Mouse (Mus musculus): Measurements from ENCODE around the gene Adpgk. TPM values are rescaled to one million over a fixed set of nuclear protein-coding genes. Genes with fewer than 3 reads are reported as not detected.

Gene Adpgk
- 1 to 10 TPM; 9.5 to 9.8 TPM for total RNA-seq (2021)
- long read RNA-seq, experiment 1, transcript Adpgk-205 (7 exons, 2,484 nt) = major isoform, 5 of 10 reads
- long read RNA-seq, experiment 1, partial matches to known transcripts = 0 of 10 reads
- long read RNA-seq, experiment 1, other reads (novel, unspliced or antisense) = 1 of 10 reads
- long read RNA-seq, experiment 2, transcript Adpgk-201 (7 exons, 2,464 nt) = minor isoform, 7 of 19 reads
- long read RNA-seq, experiment 2, transcript Adpgk-205 (7 exons, 2,484 nt) = major isoform, 9 of 19 reads
- long read RNA-seq, experiment 2, partial matches to known transcripts = 1 of 19 reads
- long read RNA-seq, experiment 2, other reads (novel, unspliced or antisense) = 2 of 19 reads

GRCm38 (mm10) chr9:59290957-59291687, at the start of gene Adpgk:
Adpgk (plus strand) TSS chr9:59291558.
- DNase-seq = peak; percentile 98 to 99
- intact Hi-C loops (cut with DNase I) = loop anchor here (5.0 kb wide), 1 partner anchor 196 kb away; the partner anchor contains the start of gene Arih1

GRCm38 (mm10) chr9:59245181-59245580, 46.2 kb upstream of the Adpgk start:
- DNase-seq = no peak
- intact Hi-C loops (cut with DNase I) = no loop called here

- DNase-seq = no peak
- intact Hi-C loops (cut with DNase I) = no loop called here
Measured at GRCm38 (mm10) chr9:59246456-59247029, 44.8 kb upstream of the Adpgk start.

- intact Hi-C loops (cut with DNase I) = no loop called here
Measured at GRCm38 (mm10) chr9:59249359-59249758, 42.0 kb upstream of the Adpgk start.

GRCm38 (mm10) chr9:59250272-59250671, 41.1 kb upstream of the Adpgk start:
- intact Hi-C loops (cut with DNase I) = no loop called here
- no peak for DNase-seq

More at GRCm38 (mm10) chr9:59249359-59249758, 42.0 kb upstream of the Adpgk start:
- no peak for DNase-seq

- intact Hi-C loops (cut with DNase I) = no loop called here
- peak in 1 of 2 experiments; percentile 17 for DNase-seq
Measured at GRCm38 (mm10) chr9:59254716-59255421, 36.5 kb upstream of the Adpgk start.

GRCm38 (mm10) chr9:59259806-59260454, 31.4 kb upstream of the Adpgk start:
- intact Hi-C loops (cut with DNase I) = no loop called here
- peak in 1 of 2 experiments; percentile 12 for DNase-seq

GRCm38 (mm10) chr9:59266332-59266731, 25.0 kb upstream of the Adpgk start:
- intact Hi-C loops (cut with DNase I) = no loop called here
- DNase-seq = no peak

GRCm38 (mm10) chr9:59269728-59270127, 21.6 kb upstream of the Adpgk start:
- intact Hi-C loops (cut with DNase I) = loop anchor here (2.0 kb wide), 1 partner anchor 253 kb away; no protein-coding TSS in a partner anchor
- DNase-seq = peak; percentile 61 to 77

- intact Hi-C loops (cut with DNase I) = no loop called here
- DNase-seq = no peak
Measured at GRCm38 (mm10) chr9:59271081-59271480, 20.3 kb upstream of the Adpgk start.

GRCm38 (mm10) chr9:59271711-59272110, 19.6 kb upstream of the Adpgk start:
- intact Hi-C loops (cut with DNase I) = no loop called here
- peak in 1 of 2 experiments; percentile 35 for DNase-seq

GRCm38 (mm10) chr9:59273199-59273598, 18.2 kb upstream of the Adpgk start:
- intact Hi-C loops (cut with DNase I) = no loop called here
- DNase-seq = no peak

GRCm38 (mm10) chr9:59274846-59275455, 16.4 kb upstream of the Adpgk start:
- intact Hi-C loops (cut with DNase I) = no loop called here
- DNase-seq = no peak

- intact Hi-C loops (cut with DNase I) = no loop called here
- no peak for DNase-seq
Measured at GRCm38 (mm10) chr9:59278199-59278598, 13.2 kb upstream of the Adpgk start.

GRCm38 (mm10) chr9:59278694-59279093, 12.7 kb upstream of the Adpgk start:
- no peak for DNase-seq
- intact Hi-C loops (cut with DNase I) = no loop called here

GRCm38 (mm10) chr9:59280888-59281287, 10.5 kb upstream of the Adpgk start:
- DNase-seq = no peak
- intact Hi-C loops (cut with DNase I) = loop anchor here (5.0 kb wide), 1 partner anchor 379 kb away; no protein-coding TSS in a partner anchor

- DNase-seq = peak; percentile 84 to 91
Measured at GRCm38 (mm10) chr9:59281871-59282682, 9.3 kb upstream of the Adpgk start.

GRCm38 (mm10) chr9:59282683-59282986, 8.7 kb upstream of the Adpgk start:
- no peak for DNase-seq
- intact Hi-C loops (cut with DNase I) = loop anchor here (2.0 to 5.0 kb wide), 2 partner anchors 270 to 380 kb away; no protein-coding TSS in a partner anchor

More at GRCm38 (mm10) chr9:59281871-59282682, 9.3 kb upstream of the Adpgk start:
- intact Hi-C loops (cut with DNase I) = loop anchor here (2.0 to 5.0 kb wide), 2 partner anchors 269 to 380 kb away; no protein-coding TSS in a partner anchor

GRCm38 (mm10) chr9:59285614-59286013, 5.7 kb upstream of the Adpgk start:
- intact Hi-C loops (cut with DNase I) = no loop called here
- no peak for DNase-seq

Measured in heart, postnatal 14 days (tissue).